Comparison of ENCODE assay signal across 11 mouse cellular contexts in genomic region chr11:106663838-106664237, GRCm38 (mm10). TPM values are rescaled to one million over a fixed set of nuclear protein-coding genes. Genes with fewer than 3 reads are reported as not detected.
A peak's percentile ranks its signal among the peaks of the same experiment; 100 is the strongest.
DNase-seq lines count a peak whose midpoint lies in the region; ATAC-seq lines count a peak whose summit lies in the region.
"Had no signal": no experiment of that assay in that cellular context is flagged by ENCODE, and none has a peak within 500 bp of the region (broad histone marks: within the 10 kb centered on the region; RNA-seq: fewer than 3 reads in every experiment).

No protein-coding gene starts in this region.

- no peak overlapping the region for H3K4me3 ChIP-seq in heart, embryonic 16.5 days (ENCODE audit: low read length)
- H3K4me3 ChIP-seq in lung, embryonic 15.5 days: no peak overlapping the region
- H3K4me3 ChIP-seq in embryonic facial prominence, embryonic 10.5 days: no peak overlapping the region
- H3K4me3 ChIP-seq: forebrain, embryonic 15.5 days; neural tube, embryonic 15.5 days had no signal

- H3K4me2 ChIP-seq in heart, embryonic 16.5 days (ENCODE audit: low read depth, low read length): no peak overlapping the region
- no peak overlapping the region for H3K4me2 ChIP-seq in lung, embryonic 15.5 days
- H3K4me2 ChIP-seq: forebrain, embryonic 15.5 days; neural tube, embryonic 15.5 days had no signal

- ATAC-seq in heart, embryonic 16.5 days (replicated peaks; ENCODE audit: extremely low read depth, insufficient read depth, low FRiP score): no peak
- ATAC-seq in lung, embryonic 15.5 days (ENCODE audit: borderline replicate concordance, extremely low read depth, low FRiP score, low TSS enrichment): no peak
- ATAC-seq: forebrain, embryonic 15.5 days; hindbrain, embryonic 16.5 days had no signal

- no peak overlapping the region for H3K9ac ChIP-seq in heart, embryonic 16.5 days (ENCODE audit: low read length)
- no peak overlapping the region for H3K9ac ChIP-seq in lung, embryonic 15.5 days
- H3K9ac ChIP-seq: forebrain, embryonic 15.5 days; neural tube, embryonic 15.5 days had no signal

- 59% methylated on average over 6 of the region's 6 CpGs for WGBS in heart, embryonic 16.5 days
- 70% methylated on average over 6 of the region's 6 CpGs for WGBS in lung, embryonic 15.5 days
- 69% methylated on average over 6 of the region's 6 CpGs for WGBS in embryonic facial prominence, embryonic 10.5 days

- no peaks in the 10 kb centered on the region for H3K9me3 ChIP-seq in heart, embryonic 16.5 days (replicated peaks; ENCODE audit: control insufficient read depth, low read length)
- H3K9me3 ChIP-seq in lung, embryonic 15.5 days: no peaks in the 10 kb centered on the region
- H3K9me3 ChIP-seq in embryonic facial prominence, embryonic 10.5 days: no peaks in the 10 kb centered on the region
- H3K9me3 ChIP-seq: forebrain, embryonic 15.5 days; neural tube, embryonic 15.5 days had no signal

- peak overlapping the region; percentile 43 for H3K27ac ChIP-seq in heart, embryonic 16.5 days (ENCODE audit: low read length)
- H3K27ac ChIP-seq in lung, embryonic 15.5 days: peak overlapping the region; percentile 70
- H3K27ac ChIP-seq in embryonic facial prominence, embryonic 10.5 days (replicated peaks): peak overlapping the region; percentile 69
- H3K27ac ChIP-seq: forebrain, embryonic 15.5 days; neural tube, embryonic 15.5 days had no signal

- H3K36me3 ChIP-seq in heart, embryonic 16.5 days (ENCODE audit: control insufficient read depth, insufficient read depth): no peaks in the 10 kb centered on the region
- H3K36me3 ChIP-seq in lung, embryonic 15.5 days: no peaks in the 10 kb centered on the region
- no peaks in the 10 kb centered on the region for H3K36me3 ChIP-seq in embryonic facial prominence, embryonic 10.5 days (replicated peaks)
- H3K36me3 ChIP-seq: forebrain, embryonic 15.5 days; neural tube, embryonic 15.5 days had no signal

- H3K4me1 ChIP-seq in heart, embryonic 16.5 days (ENCODE audit: control insufficient read depth, insufficient read depth, low read length): peaks cover 24% of the 10 kb centered on the region
- peaks cover 44% of the 10 kb centered on the region for H3K4me1 ChIP-seq in lung, embryonic 15.5 days
- H3K4me1 ChIP-seq in embryonic facial prominence, embryonic 10.5 days: peaks cover 42% of the 10 kb centered on the region

- intact Hi-C loops in heart, postnatal 36 days (cut with DNase I): loop anchor here (1.0 kb wide), 1 partner anchor 9 kb away; no protein-coding TSS in a partner anchor

- DNase-seq in heart, postnatal 36 days: no peak
- DNase-seq in lung, postnatal 25 days (ENCODE audit: low spot score): no peak
- no peak for DNase-seq in embryonic facial prominence, embryonic 10.5 days (ENCODE audit: low spot score)
- DNase-seq in lung, postnatal 4 days: peak; percentile 54 to 72
- no peak for DNase-seq in thymus, postnatal 0 days (ENCODE audit: low spot score)
- DNase-seq: thymus, postnatal 4 days had no signal

- H3K27me3 ChIP-seq in heart, embryonic 16.5 days (ENCODE audit: control insufficient read depth, insufficient read depth, low read length): no peaks in the 10 kb centered on the region
- H3K27me3 ChIP-seq in lung, embryonic 15.5 days: no peaks in the 10 kb centered on the region
- no peaks in the 10 kb centered on the region for H3K27me3 ChIP-seq in embryonic facial prominence, embryonic 10.5 days (replicated peaks; ENCODE audit: low read depth, poor library complexity, severe bottlenecking)
- H3K27me3 ChIP-seq: forebrain, embryonic 15.5 days; neural tube, embryonic 15.5 days had no signal

RNA-seq across cellular contexts. Expression of gene Tex2, which starts 50.6 kb away (rescaled TPM):
- polyA plus RNA-seq in heart, embryonic 16.5 days (2015; fragmentation: Nextera tagmentation; extraction: Ambion mirVana): 14.2 and 15.0 TPM in 2 replicates
- total RNA-seq in heart, postnatal 36 days (2021): 10 to 100 TPM; 40.1 to 42.1 TPM
- 9.7 and 9.8 TPM in 2 replicates for polyA plus RNA-seq in lung, embryonic 15.5 days (2015; fragmentation: Nextera tagmentation; extraction: Ambion mirVana)
- polyA plus RNA-seq in embryonic facial prominence, embryonic 10.5 days (2016; fragmentation: Nextera tagmentation; extraction: Ambion mirVana): 6.8 and 7.5 TPM in 2 replicates
- 7.0 and 7.2 TPM in 2 replicates for polyA plus RNA-seq in thymus, postnatal 0 days (2015; fragmentation: Nextera tagmentation; extraction: Ambion mirVana)

Comparison
In these comparisons a context has a peak if more than half of its experiments do, and no peak if none do; other contexts are left out.
1. DNase-seq: peak in lung, postnatal 4 days (2 of 2); none in heart, postnatal 36 days (0 of 2), lung, postnatal 25 days (single experiment), embryonic facial prominence, embryonic 10.5 days (single experiment) and thymus, postnatal 0 days (single experiment).
2. Peak in every context shown above with its lines, with median percentiles within 50 percentile points of each other: H3K27ac ChIP-seq.